Mouse (Mus musculus) pancreas, adult 10 weeks (tissue): ENCODE measurements around the gene Cdc7. TPM values are rescaled to one million over a fixed set of nuclear protein-coding genes. Genes with fewer than 3 reads are reported as not detected.

Experiments used
- polyA plus RNA-seq: library from polyadenylated mRNA; stranded (reverse); fragments of 350-450 nt; fragmentation: Illumina TruSeq; extraction: RNeasy Lipid Tissue Mini Kit (QIAGEN cat#74804); gene quantifications from one replicate; pipeline ENCODE4 v1.2.3, GENCODE M21; 2015; ENCODE audit warnings: low read depth, low replicate concordance; ENCODE audit not compliant: insufficient read depth

Cdc7 gene
- 1.6 TPM for polyA plus RNA-seq

GRCm38 (mm10) chr5:106963584-106964512 is at the start of gene Cdc7:
TSS of gene Cdc7 (plus strand) at chr5:106964322.

GRCm38 (mm10) chr5:106925488-106926368 is 38.4 kb upstream of the Cdc7 start, which contains the start of gene Hfm1:
TSS of gene Hfm1 (minus strand) at chr5:106926321.

Other genes starting within 250 kb of the Cdc7 start
- gene Hfm1, start 38.0 kb upstream of the Cdc7 start, polyA plus RNA-seq = not detected